Mouse (Mus musculus) lung, embryonic 14.5 days (tissue): ENCODE data around the gene Defb48. TPM values are rescaled to one million over a fixed set of nuclear protein-coding genes. Genes with fewer than 3 reads are reported as not detected.

ENCODE experiments used
- ATAC-seq: fragments of 200-750 bp; cut with Nextera tagmentation; 2 replicates; pipeline ENCODE4 v1.8.0; 2017; ENCODE audit warnings: mild to moderate bottlenecking, moderate TSS enrichment, moderate library complexity; ENCODE audit not compliant: insufficient read depth
- DNase-seq: peaks from one replicate; pipeline ENCODE4 v3.0.0-alpha.2; 2015
- H3K27ac ChIP-seq: fragments of 300-500 bp; sonication (generic); 2 replicates; pipeline ENCODE4 v1.5.1; 2014; ENCODE audit warnings: low read depth, mild to moderate bottlenecking, moderate library complexity
- H3K27me3 ChIP-seq: fragments of 300-500 bp; sonication (generic); 2 replicates; pipeline ENCODE4 v1.6.1; 2014; ENCODE audit warnings: low read length, control low read depth; ENCODE audit not compliant: insufficient read depth
- H3K36me3 ChIP-seq: fragments of 300-500 bp; sonication (generic); 2 replicates; pipeline ENCODE4 v1.6.1; 2014; ENCODE audit warnings: control low read depth; ENCODE audit not compliant: insufficient read depth
- H3K4me1 ChIP-seq: fragments of 300-500 bp; sonication (generic); 2 replicates; pipeline ENCODE4 v1.6.1; 2014; ENCODE audit warnings: antibody characterized with exemption, control low read depth; ENCODE audit not compliant: insufficient read depth
- H3K4me2 ChIP-seq: fragments of 300-500 bp; sonication (generic); 2 replicates; pipeline ENCODE4 v1.6.1; 2014; ENCODE audit warnings: mild to moderate bottlenecking
- H3K4me3 ChIP-seq: fragments of 300-500 bp; sonication (generic); 2 replicates; pipeline ENCODE4 v1.5.1; 2014; ENCODE audit warnings: low read depth, low read length
- H3K9ac ChIP-seq: fragments of 300-500 bp; sonication (generic); 2 replicates; pipeline ENCODE4 v1.6.1; 2014
- H3K9me3 ChIP-seq: fragments of 300-500 bp; sonication (generic); 2 replicates; pipeline ENCODE4 v1.6.1; 2016; ENCODE audit warnings: low read depth, low read length, control low read depth
- CTCF ChIP-seq: IDR thresholded peaks from 2 replicates; pipeline ENCODE4 v1.5.1; 2016; ENCODE audit warnings: antibody characterized with exemption, low read depth
- WGBS: fragments of 180-500 bp; shearing (Covaris S2); extraction: QIAGEN DNeasy Blood & Tissue Kit; methylation state at CpG from one replicate; pipeline ENCODE4 v1.1.7; 2014; 5-methylcytosine and 5-hydroxymethylcytosine counted together
- polyA plus RNA-seq: library from polyadenylated mRNA; unstranded; fragments of >200 nt; fragmentation: Nextera tagmentation; extraction: Ambion mirVana; gene quantifications from 2 replicates; pipeline ENCODE4 v1.2.1, GENCODE M21; 2014

The Defb48 gene
- polyA plus RNA-seq, 1 experiment from 2014 or later = not detected

DNA sequence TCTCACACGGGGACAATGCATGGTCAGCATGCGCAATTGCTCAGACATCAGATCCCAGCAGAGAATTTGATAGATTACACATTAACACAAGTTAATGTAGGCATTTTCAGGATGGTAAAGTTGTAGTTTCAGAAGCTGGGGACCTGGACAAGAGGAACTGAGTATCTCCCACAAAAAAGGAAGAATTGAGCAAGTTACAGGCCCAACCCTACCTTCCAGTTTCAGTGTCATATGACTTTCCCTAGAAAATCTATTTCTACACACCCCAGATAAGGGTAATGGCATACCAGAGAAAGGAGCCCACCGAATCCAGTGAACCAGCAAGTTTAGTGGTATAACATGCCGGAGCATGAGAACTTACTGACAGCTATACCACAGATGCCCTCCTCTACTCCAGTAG is 20.7 kb downstream of the Defb48 start:
- Histone ChIP-seq H3K27me3 (no peaks in the 10 kb centered on the region), H3K4me3 (no peak overlapping the region), H3K4me1 (no peaks in the 10 kb centered on the region), H3K27ac (no peak overlapping the region), H3K36me3 (peaks cover 2% of the 10 kb centered on the region; the same call in 1 of the 2 replicates), H3K4me2 (no peak overlapping the region), H3K9ac (no peak overlapping the region), H3K9me3 (no peaks in the 10 kb centered on the region)
- no peak for DNase-seq
- 84% methylated on average over 4 of the region's 4 CpGs for WGBS
- no peak for TF ChIP-seq CTCF
- ATAC-seq = no peak

DNA sequence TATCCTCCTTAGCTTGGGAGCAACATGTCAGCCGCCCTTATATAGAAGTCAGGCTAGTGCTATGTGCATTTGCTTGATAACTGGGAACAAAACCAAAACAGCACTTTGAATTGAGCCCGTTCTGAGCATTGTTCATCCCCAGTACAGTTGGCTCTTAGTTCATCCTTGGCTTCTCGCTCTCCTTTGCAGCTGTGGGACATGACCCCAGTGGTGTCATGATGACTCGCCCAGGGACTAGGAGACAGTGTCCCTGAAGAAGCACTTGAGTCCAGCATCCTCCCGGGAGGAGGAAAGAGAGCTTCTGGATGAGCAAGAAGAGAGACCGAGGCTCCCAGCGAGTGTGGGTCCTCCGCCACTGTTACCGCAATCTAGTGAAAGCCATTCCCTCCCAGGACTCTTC is 28.2 kb downstream of the Defb48 start:
- no peak overlapping the region for H3K9ac ChIP-seq
- TF ChIP-seq CTCF = no peak
- peaks cover 28% of the 10 kb centered on the region; the same call in 1 of the 2 replicates for H3K36me3 ChIP-seq
- no peak overlapping the region for H3K4me2 ChIP-seq
- H3K9me3 ChIP-seq = no peaks in the 10 kb centered on the region
- H3K4me3 ChIP-seq = no peak overlapping the region
- no peaks in the 10 kb centered on the region for H3K4me1 ChIP-seq
- whole genome bisulfite sequencing = 85% methylated on average over 9 of the region's 9 CpGs
- H3K27ac ChIP-seq = no peak overlapping the region
- ATAC-seq (no peak), DNase-seq (no peak)
- H3K27me3 ChIP-seq = no peaks in the 10 kb centered on the region

DNA sequence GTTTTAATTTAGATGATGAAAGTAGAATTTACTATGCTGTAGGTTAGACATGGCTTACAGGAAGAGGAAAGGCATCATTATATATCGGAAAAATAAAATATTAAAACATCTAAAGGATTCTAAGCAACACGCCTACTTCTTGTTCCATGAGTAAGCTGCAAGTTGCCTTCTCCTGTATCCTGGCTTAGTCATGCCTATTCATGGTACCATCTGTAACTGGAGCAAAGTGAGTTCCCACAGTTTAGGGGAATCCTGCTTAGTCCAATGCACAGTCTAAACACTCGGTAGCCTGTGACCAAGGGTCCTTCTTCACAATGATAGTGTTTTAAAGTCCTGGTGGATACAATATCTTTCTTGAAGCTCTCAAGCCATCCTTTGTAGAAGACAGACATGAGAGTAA is 37.5 kb downstream of the Defb48 start:
- no peak for TF ChIP-seq CTCF
- WGBS = 87% methylated on average over 3 of the region's 3 CpGs
- no peaks in the 10 kb centered on the region for H3K27me3 ChIP-seq
- H3K27ac ChIP-seq = no peak overlapping the region
- H3K9me3 ChIP-seq = no peaks in the 10 kb centered on the region
- no peaks in the 10 kb centered on the region for H3K4me1 ChIP-seq
- peaks cover 15% of the 10 kb centered on the region; the same call in 1 of the 2 replicates for H3K36me3 ChIP-seq
- H3K4me3 ChIP-seq = no peak overlapping the region
- no peak overlapping the region for H3K9ac ChIP-seq
- ATAC-seq = no peak
- no peak overlapping the region for H3K4me2 ChIP-seq
- DNase-seq = no peak

DNA sequence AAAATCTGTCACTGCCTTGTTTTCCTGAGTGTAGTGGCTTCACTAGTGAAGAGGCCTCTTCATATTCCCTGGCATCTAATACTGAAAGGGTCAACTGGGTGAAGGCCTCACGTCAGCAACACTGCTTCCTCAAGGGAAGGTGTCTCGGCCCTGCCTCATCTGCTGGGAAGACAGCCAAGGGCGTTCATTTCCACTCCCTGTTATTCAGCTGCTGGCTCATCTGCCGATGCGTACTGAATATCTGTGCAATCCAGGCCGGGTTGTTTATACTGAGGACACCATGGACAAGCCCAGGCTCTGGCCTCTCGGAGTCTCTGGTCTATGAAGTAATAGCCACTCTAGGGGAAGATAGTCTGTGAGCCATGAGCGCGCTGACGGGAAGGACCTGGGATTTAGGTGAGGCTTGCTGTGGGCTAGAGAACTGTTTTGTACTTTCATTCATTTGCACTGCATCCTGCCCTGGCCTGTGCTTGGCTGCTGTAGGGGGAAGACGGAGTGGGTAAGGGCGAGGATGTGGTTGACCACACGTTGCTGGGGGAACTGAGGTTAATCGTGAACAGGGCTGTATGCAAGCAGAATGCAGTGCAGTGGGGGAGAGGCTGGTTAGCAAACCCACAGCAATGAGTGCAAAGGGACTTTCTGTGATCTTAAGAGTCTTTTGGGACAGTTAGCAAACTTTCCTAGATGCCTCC is 43.8 kb downstream of the Defb48 start:
- Histone ChIP-seq H3K27ac (no peak overlapping the region), H3K36me3 (peaks cover 15% of the 10 kb centered on the region; the same call in 1 of the 2 replicates), H3K4me2 (no peak overlapping the region), H3K4me3 (no peak overlapping the region), H3K9ac (no peak overlapping the region), H3K9me3 (no peaks in the 10 kb centered on the region; the same call in 1 of the 2 replicates), H3K4me1 (no peaks in the 10 kb centered on the region), H3K27me3 (no peaks in the 10 kb centered on the region)
- TF ChIP-seq CTCF = no peak
- peak; percentile 62 for DNase-seq
- no peak for ATAC-seq
- 56% methylated on average over 14 of the region's 14 CpGs for WGBS

DNA sequence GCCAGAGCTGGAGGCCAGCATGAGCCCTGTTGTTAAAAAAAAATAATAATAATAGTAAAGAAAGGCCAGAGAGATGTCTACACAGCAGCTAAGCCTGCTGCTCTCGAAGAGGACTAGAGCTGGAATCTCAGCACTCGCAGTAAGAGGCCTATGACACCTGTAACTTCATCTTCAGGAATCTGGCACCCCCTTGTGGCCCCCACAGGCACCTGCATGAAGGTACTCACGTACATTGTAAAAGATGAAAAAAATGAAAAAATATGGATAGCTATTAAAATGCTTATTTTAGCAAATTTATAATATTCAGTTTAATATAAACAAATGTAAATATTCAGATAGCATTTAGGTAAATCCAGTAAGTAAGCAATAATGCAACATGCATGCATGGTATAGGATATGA is 44.9 kb downstream of the Defb48 start:
- H3K27ac ChIP-seq = no peak overlapping the region
- H3K4me1 ChIP-seq = no peaks in the 10 kb centered on the region
- no peaks in the 10 kb centered on the region; the same call in 1 of the 2 replicates for H3K9me3 ChIP-seq
- ATAC-seq = no peak
- H3K27me3 ChIP-seq = no peaks in the 10 kb centered on the region
- DNase-seq = no peak
- no peak overlapping the region for H3K4me3 ChIP-seq
- TF ChIP-seq CTCF = peak; percentile 36; the same call in 1 of the 2 replicates
- H3K9ac ChIP-seq = no peak overlapping the region
- WGBS = 95% methylated on average over 3 of the region's 3 CpGs
- no peak overlapping the region for H3K4me2 ChIP-seq
- peaks cover 10% of the 10 kb centered on the region; the same call in 1 of the 2 replicates for H3K36me3 ChIP-seq

DNA sequence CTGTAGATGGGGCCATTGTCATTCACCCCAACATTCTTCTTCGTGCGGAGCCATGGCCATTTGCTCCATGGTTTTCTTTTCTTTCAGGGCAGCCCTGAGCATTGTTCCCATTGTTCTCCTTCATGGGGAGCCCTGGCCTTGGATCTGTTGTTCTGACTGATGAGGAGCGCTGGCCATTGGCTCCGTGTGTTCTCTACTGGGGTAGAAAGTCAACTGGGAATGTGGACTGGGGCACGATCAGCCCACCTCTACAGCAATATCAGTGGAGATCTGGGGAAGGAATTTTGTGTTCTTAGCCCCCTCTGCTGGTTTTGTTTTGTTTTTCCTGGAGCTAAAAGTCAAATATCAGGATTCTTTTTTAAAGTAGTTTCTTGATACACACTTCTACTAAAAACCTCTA is 46.6 kb downstream of the Defb48 start:
- Histone ChIP-seq H3K4me1 (no peaks in the 10 kb centered on the region), H3K27ac (no peak overlapping the region), H3K4me3 (no peak overlapping the region), H3K4me2 (no peak overlapping the region), H3K27me3 (no peaks in the 10 kb centered on the region), H3K9ac (no peak overlapping the region), H3K9me3 (no peaks in the 10 kb centered on the region; the same call in 1 of the 2 replicates), H3K36me3 (peaks cover 6% of the 10 kb centered on the region; the same call in 1 of the 2 replicates)
- DNase-seq (peak; percentile 59), ATAC-seq (no peak)
- 76% methylated on average over 5 of the region's 5 CpGs for WGBS
- no peak for TF ChIP-seq CTCF

DNA sequence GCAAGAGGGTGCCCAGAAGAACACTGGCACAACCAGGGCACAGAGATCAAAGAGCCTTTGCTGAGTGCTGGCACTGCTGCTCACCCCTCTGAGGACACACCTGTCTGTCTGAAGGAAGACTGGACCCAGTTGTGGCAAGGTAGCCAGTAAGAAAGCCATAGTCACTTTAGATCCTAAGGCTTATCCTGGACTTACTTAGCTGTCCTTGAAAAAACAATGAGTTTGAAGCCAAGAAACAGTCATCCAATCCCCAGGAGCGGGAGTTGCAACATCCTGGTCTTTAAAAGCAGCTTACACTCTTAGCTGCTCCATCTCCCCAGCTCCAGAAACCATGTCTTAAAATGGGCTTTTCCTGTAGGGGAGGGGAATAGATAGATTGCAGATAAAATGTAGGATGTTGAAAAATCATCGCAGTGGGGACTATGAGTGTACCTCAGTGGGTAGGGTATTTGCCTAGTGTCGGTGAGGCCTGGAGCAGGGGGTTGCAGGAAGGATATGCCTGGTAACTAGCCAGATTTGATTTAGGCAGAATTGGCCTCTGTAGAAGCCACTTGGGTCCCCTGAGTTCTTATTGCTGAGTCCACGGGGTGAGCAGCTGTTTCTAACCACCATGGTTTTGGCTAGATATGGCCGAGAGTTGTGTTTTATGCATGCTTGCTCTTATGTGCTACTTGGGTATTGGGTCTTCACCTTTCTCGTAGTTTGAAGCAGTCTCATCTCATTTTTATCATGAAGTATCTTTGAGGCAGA is 47.5 kb downstream of the Defb48 start:
- no peak overlapping the region for H3K4me3 ChIP-seq
- no peaks in the 10 kb centered on the region for H3K4me1 ChIP-seq
- no peak overlapping the region for H3K4me2 ChIP-seq
- DNase-seq (no peak), ATAC-seq (no peak)
- no peaks in the 10 kb centered on the region for H3K27me3 ChIP-seq
- no peak for TF ChIP-seq CTCF
- 83% methylated on average over 6 of the region's 6 CpGs for WGBS
- peaks cover 6% of the 10 kb centered on the region; the same call in 1 of the 2 replicates for H3K36me3 ChIP-seq
- no peaks in the 10 kb centered on the region; the same call in 1 of the 2 replicates for H3K9me3 ChIP-seq
- no peak overlapping the region for H3K9ac ChIP-seq
- no peak overlapping the region for H3K27ac ChIP-seq
